In the genomic region with DNA sequence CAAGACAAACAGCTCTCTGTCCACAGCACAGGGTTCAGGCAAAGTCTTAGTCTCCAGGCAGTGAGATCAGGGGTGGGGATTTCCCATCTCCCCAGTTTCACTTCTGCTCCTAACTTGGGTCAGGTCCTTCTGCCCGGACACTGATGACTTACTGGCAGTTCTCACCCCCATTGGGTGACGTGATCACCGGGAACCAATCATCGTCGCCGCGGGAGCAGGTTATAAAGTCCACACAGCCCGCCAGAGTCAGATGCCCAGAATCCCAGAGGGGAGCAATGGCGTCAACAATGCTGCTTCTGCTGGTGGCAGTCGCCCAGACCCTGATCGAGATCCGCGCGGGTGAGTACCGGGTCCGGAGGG, we compare ENCODE assay signal across 8 mouse cellular contexts. TPM values are rescaled to one million over a fixed set of nuclear protein-coding genes. Genes with fewer than 3 reads are reported as not detected.
DNase-seq lines count a peak whose midpoint lies in the region; ATAC-seq lines count a peak whose summit lies in the region.

A gene (plus strand): TSS at position 249 of the 360 bp plus-strand sequence.

- H3K27ac ChIP-seq in forebrain, embryonic 11.5 days (ENCODE audit: low read depth, low read length): no peak within 1 kb of the TSS
- H3K27ac ChIP-seq in heart, embryonic 15.5 days: 0 out of 2 replicates have a peak within 1 kb of the TSS, but pooled peaks have one; percentile 12
- H3K27ac ChIP-seq in liver, embryonic 12.5 days: no peak within 1 kb of the TSS

- H3K4me2 ChIP-seq in forebrain, embryonic 11.5 days (ENCODE audit: low read depth, low read length, severe bottlenecking): peak within 1 kb of the TSS; percentile 84
- H3K4me2 ChIP-seq in heart, embryonic 15.5 days: peak within 1 kb of the TSS; percentile 99
- peak within 1 kb of the TSS; percentile 81 for H3K4me2 ChIP-seq in liver, embryonic 12.5 days

- 0 out of 2 replicates have a peak, but pooled peaks cover 2% of the 10 kb centered on the region for H3K27me3 ChIP-seq in forebrain, embryonic 11.5 days (ENCODE audit: control insufficient read depth, insufficient read depth, low read length)
- H3K27me3 ChIP-seq in heart, embryonic 15.5 days: no peaks in the 10 kb centered on the region
- H3K27me3 ChIP-seq in liver, embryonic 12.5 days (replicated peaks): peaks cover 36% of the 10 kb centered on the region
- H3K27me3 ChIP-seq in splenic B cell, adult 2 months (ENCODE audit: control insufficient read depth, insufficient read depth, low read length, poor library complexity, severe bottlenecking): no peaks in the 10 kb centered on the region

- no peaks in the 10 kb centered on the region for H3K4me1 ChIP-seq in forebrain, embryonic 11.5 days (replicated peaks; ENCODE audit: control insufficient read depth, insufficient read depth, low read length)
- H3K4me1 ChIP-seq in heart, embryonic 15.5 days (replicated peaks): peaks cover 3% of the 10 kb centered on the region
- H3K4me1 ChIP-seq in liver, embryonic 12.5 days: peaks cover 10% of the 10 kb centered on the region; the same call in 1 of the 2 replicates

- no peaks in the 10 kb centered on the region for H3K36me3 ChIP-seq in forebrain, embryonic 11.5 days (ENCODE audit: control insufficient read depth, insufficient read depth, low read length)
- no peaks in the 10 kb centered on the region for H3K36me3 ChIP-seq in heart, embryonic 15.5 days
- H3K36me3 ChIP-seq in liver, embryonic 12.5 days: no peaks in the 10 kb centered on the region
- peaks cover 4% of the 10 kb centered on the region; the same call in 1 of the 2 replicates for H3K36me3 ChIP-seq in splenic B cell, adult 2 months (ENCODE audit: control insufficient read depth, insufficient read depth, low read length, poor library complexity, severe bottlenecking)

- H3K9me3 ChIP-seq in forebrain, embryonic 11.5 days (ENCODE audit: control insufficient read depth, low read length): no peaks in the 10 kb centered on the region
- no peaks in the 10 kb centered on the region for H3K9me3 ChIP-seq in heart, embryonic 15.5 days (replicated peaks)
- H3K9me3 ChIP-seq in liver, embryonic 12.5 days (replicated peaks): no peaks in the 10 kb centered on the region

- peak; percentile 93 for ATAC-seq in CD4-positive, CD25-positive, alpha-beta regulatory T cell, adult 4 months
- ATAC-seq in forebrain, embryonic 11.5 days (replicated peaks; ENCODE audit: low FRiP score): peak; percentile 80
- peak; percentile 96 for ATAC-seq in heart, embryonic 15.5 days (replicated peaks; ENCODE audit: insufficient number of reproducible peaks, insufficient read depth, low FRiP score, low read depth)
- ATAC-seq in liver, embryonic 12.5 days: peak; percentile 73

- DNase-seq in c-Kit-positive CD71-positive TER-119-positive erythroid progenitor cells, embryonic 14.5 days (ENCODE audit: low spot score): peak; percentile 60
- peak; percentile 84 for DNase-seq in forebrain, embryonic 11.5 days (ENCODE audit: low spot score)
- peak; percentile 95 for DNase-seq in kidney, postnatal 14 days
- DNase-seq in naive thymus-derived CD4-positive, alpha-beta T cell, adult 2 months (ENCODE audit: low read depth): peak; percentile 97
- DNase-seq in splenic B cell, adult 2 months (ENCODE audit: low read depth, low spot score): peak; percentile 99

- WGBS in forebrain, embryonic 11.5 days: under 1% methylated on average over 15 of the region's 16 CpGs
- 2% methylated on average over 16 of the region's 16 CpGs for WGBS in heart, embryonic 15.5 days
- under 1% methylated on average over 16 of the region's 16 CpGs for WGBS in liver, embryonic 12.5 days (ENCODE audit: insufficient replicate concordance)

- peak within 1 kb of the TSS; percentile 61 for H3K9ac ChIP-seq in forebrain, embryonic 11.5 days (ENCODE audit: low read length)
- peak within 1 kb of the TSS; percentile 67 for H3K9ac ChIP-seq in heart, embryonic 15.5 days
- H3K9ac ChIP-seq in liver, embryonic 12.5 days: peak within 1 kb of the TSS; percentile 63

- H3K4me3 ChIP-seq in forebrain, embryonic 11.5 days (ENCODE audit: low read depth, low read length): peak within 1 kb of the TSS; percentile 40
- H3K4me3 ChIP-seq in heart, embryonic 15.5 days: peak within 1 kb of the TSS; percentile 74
- H3K4me3 ChIP-seq in liver, embryonic 12.5 days: peak within 1 kb of the TSS; percentile 63

RNA-seq across cellular contexts. Expression of the gene that starts here (rescaled TPM):
- polyA plus RNA-seq in CD4-positive, CD25-positive, alpha-beta regulatory T cell, adult 4 months (2017; shearing (Covaris generic)): 10 to 100 TPM; 14.0 to 16.4 TPM
- 1.7 and 2.1 TPM in 2 replicates for polyA plus RNA-seq in forebrain, embryonic 11.5 days (2014; fragmentation: Nextera tagmentation; extraction: Ambion mirVana)
- 2.1 and 5.5 TPM in 2 replicates for polyA plus RNA-seq in heart, embryonic 15.5 days (2015; fragmentation: Nextera tagmentation; extraction: Ambion mirVana)
- polyA plus RNA-seq in liver, embryonic 12.5 days (2016; fragmentation: Nextera tagmentation; extraction: Ambion mirVana): 1.9 and 2.3 TPM in 2 replicates
